Mouse (Mus musculus) adrenal gland, postnatal 14 days (tissue): ENCODE measurements around the gene Ccnd1. TPM values are rescaled to one million over a fixed set of nuclear protein-coding genes. Genes with fewer than 3 reads are reported as not detected.
A peak's percentile ranks its signal among the peaks of the same experiment; 100 is the strongest.

Experiments used
- DNase-seq: peaks from one replicate; pipeline ENCODE4 v3.0.0; 2021; ENCODE audit warnings: mixed read lengths
- total RNA-seq: library from RNA; stranded (reverse); gene quantifications from 2 replicates; pipeline ENCODE4 v1.2.3, GENCODE M21; 2021

Ccnd1 gene
- total RNA-seq, 1 experiment from 2014 or later = 104 TPM

DNA sequence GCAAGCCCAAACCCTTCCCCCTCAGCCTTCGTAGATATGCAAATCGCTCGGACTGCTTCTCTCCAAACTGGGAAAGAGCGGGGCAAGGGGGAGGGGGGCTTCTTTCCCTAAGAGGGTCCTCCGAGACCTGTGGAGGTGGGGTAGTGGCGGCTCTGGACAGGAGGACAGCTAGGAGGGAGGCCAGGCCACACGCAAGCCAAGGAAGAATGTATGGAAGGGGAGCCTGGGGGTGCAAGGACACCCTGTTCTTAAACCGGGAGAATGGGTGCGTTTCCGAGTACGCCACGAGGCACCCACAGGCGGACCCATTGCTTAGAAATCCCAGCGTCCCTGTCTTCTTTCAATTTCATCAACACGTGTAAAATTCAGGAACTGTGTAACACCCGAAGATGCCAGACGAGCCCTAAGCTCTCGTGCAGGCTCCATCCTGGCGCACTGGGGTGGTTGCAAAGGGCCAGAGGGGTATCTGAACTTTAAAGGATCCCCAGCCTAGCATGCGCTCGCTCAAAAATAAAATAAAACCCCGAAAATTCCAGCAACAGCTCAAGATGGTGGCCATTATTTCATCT, 362 bp upstream of the Ccnd1 start:
- DNase-seq = peak; percentile 29

DNA sequence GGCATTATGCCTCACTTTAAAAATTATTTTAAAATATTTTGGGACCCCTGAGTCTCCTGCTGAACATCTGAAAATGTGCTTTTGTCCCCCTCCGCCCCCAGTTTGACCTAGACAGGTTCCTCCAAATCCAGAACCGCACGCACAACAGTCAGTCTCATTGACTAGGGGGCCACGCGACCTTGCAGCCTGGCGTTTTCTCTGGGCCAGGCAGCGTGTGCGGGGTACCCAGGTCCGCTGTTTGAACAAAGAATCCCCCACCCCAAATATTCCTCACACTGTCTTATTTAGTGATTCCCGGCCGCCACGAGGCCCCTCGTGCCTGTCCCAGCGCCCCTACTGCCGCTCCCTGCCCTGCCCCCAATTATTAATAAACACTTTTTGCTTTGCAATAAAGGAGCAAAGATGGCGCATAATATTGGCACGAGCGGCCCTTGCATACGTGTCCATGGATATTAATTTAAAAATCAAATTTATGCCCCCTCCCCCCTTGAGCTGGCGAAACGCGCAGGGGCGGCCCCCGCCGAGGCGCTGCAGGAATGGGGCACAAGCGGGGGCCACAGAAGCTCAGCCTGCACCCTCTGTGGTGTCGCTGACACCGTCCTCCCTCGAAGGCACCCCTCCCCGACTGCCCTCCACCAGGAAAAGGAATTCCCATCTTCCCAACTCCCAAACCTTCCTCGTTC, 923 bp downstream of the Ccnd1 start:
- DNase-seq = peak; percentile 43

DNA sequence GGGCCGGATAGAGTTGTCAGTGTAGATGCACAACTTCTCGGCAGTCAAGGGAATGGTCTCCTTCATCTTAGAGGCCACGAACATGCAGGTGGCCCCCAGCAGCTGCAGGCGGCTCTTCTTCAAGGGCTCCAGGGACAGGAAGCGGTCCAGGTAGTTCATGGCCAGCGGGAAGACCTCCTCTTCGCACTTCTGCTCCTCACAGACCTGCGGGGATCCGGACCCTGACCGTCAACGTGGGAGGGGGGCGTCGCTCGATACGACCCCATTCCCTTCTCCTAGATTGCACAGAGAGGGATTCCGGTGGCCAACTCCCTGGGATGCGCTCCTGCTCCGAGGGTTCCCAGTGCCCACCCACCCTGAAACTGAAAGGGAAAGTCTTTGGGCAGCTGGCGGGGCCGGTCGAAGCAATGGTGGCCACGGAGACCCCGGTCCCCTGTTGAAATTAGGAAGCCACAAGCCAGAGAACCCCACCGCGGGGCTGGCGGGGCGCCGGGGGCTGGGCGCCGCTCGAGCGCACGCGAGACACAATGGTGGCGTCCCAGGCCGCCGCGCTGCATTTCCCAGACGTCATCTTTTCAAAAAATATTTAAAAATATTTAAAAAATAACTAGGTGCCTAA, 1.7 kb downstream of the Ccnd1 start:
- peak; percentile 20 for DNase-seq

DNA sequence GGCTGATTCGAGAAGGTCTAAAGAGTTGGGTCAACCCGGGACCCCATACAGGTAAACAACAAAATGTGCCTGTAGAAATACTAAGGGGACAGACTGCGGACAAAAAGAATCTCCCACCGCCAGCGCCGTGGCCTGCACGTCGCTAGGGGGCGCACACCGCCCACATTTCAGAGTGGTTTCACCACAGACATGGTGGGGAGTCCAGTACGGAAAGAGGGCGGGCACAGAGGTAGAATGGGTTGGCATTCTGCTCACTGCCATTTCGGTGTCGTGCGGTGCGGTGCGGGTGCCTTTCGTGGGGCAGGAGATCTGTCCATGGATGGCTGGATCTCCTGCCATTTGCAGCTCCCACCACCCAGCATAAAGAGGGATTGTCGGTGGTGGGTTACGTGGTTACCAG, 2.2 kb downstream of the Ccnd1 start:
- DNase-seq = peak; percentile 96

DNA sequence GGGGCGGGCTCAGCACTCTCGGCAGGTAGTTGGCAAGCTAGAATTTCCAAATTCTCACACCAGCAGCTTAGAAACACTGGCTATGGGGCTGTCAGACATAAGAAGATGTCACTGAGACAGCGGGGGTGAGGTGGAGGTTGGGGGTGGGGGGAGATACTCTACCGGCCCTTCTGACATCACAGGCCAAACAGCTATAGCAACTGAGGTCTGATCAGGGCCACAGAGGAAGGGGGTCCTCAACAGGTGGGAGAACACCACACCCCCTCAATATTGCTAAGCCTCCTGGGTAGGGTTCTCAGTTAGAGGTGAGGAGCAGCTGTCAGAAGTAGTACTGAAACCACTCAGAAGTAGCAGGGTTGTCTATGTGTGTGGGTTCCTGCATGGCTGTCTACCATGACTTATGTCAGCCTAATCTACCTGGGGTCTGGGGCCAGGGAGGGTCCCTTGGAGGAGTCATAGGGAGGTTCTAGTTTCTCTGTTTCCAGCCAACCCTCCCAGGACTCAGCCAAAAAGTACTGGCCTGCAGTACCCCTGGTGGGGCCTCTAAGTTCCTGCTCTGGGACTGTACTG, 3.3 kb downstream of the Ccnd1 start:
- no peak for DNase-seq

DNA sequence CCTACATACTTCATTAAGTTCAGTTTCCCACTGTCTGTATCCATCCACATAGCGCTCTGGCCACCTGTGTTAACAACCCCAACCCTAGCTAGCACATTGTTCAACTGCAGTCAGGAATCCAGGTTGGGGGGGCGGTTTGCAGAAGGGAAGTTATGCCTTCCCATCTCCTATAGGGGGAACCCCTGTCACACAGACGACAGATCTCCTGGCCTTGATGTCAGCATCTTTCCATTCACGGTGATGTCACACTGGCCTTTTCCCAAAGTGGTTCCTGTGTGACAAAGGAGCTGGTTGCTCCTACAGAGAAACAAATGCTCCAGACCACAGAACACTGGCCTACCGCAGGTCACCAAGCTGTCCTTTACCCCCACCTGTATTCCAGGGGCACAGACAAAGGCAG, 4.2 kb downstream of the Ccnd1 start:
- DNase-seq = peak; percentile 54

DNA sequence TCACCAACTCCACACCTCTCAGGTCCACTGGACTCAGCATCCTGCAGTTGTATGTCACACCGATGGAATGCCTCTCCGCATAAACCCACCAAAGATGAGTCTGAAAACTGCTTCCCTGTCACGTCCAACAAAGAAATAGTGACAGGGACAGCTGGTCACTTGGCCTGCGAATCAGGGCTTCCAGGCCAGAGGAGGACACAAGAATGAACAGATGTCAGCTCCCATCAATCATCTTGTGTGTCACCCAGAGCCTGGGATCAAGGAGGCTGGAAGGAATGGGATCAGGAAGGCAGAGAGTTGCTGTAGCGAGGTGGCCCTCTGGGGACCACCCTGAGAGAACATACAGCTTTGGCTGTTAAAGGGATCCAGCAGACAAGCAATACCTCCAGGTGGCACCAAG, 4.8 kb downstream of the Ccnd1 start:
- DNase-seq = no peak

DNA sequence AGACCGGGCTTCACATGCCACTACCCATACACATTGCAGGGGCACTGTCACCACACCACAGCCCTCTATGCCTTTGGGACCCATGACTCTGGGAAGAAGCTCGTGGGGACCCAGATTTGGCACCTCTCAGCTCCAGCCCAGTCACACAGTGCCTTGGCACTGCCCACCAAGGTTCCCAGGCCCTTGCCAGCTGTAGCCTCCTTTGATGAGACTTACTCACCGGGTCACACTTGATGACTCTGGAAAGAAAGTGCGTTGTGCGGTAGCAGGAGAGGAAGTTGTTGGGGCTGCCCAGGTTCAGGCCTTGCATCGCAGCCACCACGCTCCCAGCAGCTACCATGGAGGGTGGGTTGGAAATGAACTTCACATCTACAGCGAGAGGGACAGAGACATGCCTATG, 5.9 kb downstream of the Ccnd1 start:
- peak; percentile 80 for DNase-seq

DNA sequence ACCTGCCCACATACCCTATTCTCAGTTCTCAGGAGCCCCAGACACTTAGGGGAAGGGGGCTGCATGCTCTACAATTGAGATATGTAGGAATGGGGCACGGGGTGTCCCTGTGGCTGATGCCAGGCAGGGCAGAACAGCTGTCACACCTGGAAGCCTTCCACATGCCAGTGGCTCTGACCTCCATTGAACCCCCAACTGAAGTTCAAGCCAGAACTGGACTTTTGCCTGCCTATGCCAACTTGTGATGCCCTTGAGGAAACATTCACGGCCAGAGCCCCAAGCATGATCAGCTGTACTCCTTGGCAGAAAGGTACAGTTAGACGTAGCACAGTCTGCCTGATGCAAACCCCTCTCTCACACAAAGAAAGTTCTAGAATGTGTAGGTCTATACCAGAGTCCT, 6.4 kb downstream of the Ccnd1 start:
- peak; percentile 79 for DNase-seq

DNA sequence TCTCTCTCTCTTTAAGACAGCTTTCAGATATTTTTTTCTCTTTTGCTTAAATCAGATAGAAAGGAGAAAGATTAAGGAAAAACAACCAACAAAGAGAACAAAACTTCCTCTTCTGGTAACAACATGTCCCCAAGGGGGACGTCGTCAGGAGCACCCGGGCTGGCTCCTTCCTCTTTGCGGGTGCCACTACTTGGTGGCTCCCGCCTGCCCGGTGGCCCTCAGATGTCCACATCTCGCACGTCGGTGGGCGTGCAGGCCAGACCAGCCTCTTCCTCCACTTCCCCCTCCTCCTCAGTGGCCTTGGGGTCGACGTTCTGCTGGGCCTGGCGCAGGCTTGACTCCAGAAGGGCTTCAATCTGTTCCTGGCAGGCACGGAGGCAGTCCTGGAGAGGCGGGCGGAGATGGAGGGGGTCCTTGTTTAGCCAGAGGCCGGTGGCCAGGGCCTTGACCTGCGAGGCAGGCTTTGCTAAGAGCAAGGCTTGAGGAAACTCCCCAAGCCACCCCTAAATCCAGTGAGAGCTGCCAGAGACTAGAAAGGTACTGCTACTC, 7.3 kb downstream of the Ccnd1 start:
- DNase-seq = peak; percentile 29

DNA sequence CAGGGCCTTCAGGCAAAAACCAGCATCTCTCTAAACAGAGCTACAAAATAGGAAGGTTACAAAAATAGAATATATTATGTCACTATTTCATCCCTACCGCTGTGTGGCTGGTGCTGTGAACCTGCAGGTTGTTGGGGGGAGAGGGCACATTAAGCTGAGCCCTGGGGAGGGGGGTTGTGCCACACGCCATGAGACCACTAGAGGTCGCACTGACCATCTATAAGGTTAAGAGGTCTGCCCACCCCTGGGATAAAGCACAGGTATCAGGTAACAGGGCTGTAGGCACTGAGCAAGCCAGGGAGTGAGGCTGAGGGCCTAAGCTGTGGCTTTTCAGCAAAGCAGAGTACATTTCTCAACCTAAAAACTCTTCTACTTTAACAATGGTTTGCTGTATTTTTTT, 7.9 kb downstream of the Ccnd1 start:
- DNase-seq = peak; percentile 38

DNA sequence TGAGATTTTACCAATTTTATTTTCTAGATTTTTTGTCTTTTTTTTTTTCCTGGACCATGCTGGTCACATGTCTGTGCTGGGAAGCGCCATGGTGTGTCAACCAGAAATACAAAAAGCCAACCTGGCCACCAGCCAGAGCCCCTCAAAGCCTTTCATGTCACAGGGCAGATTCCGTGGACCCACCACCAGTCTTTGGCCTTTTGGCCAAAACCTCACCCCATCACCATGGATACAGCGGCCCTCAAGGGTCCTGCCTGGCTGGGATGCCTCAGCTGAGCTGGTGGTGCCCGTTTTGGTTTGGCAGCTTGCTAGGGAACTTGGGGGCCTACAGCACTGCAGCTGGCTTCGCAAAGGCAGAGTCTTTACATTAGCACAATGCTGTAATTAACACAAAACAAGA, 9.8 kb downstream of the Ccnd1 start:
- DNase-seq = no peak

DNA sequence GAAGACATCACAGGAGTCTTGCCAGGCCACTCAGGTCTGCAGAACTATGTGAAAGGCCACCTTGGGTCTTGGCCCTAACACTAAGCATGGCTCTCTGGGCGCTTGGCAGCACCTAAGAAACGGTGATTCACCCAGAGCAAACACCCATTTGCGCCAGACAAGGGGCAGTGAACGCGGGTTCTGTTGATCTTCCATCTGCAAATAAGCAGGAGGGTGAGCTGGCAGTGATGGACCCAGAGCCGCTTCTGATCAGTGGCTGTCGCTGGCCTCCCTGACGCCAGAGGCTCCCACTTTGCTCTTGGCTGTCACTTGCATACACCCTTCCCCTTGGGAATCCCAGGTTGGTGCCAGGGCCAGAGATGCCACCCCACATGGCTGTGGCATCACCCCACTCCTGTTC, 10.2 kb downstream of the Ccnd1 start:
- peak; percentile 30 for DNase-seq

DNA sequence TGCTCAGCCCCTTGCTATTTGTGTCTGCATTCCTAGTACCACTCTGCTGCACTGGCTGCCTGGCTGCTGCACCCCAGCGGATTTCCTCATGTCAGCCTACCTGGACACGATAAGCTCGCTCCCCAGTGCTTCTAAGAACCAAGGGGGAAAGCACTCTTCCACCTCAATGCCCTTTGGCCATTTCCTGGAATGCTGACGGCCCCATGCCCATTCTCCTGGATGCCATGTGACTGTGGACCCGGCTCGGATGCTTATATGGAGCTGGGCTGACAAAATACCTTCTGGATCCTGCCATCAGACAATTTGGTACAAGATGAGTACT, 10.9 kb downstream of the Ccnd1 start:
- no peak for DNase-seq

DNA sequence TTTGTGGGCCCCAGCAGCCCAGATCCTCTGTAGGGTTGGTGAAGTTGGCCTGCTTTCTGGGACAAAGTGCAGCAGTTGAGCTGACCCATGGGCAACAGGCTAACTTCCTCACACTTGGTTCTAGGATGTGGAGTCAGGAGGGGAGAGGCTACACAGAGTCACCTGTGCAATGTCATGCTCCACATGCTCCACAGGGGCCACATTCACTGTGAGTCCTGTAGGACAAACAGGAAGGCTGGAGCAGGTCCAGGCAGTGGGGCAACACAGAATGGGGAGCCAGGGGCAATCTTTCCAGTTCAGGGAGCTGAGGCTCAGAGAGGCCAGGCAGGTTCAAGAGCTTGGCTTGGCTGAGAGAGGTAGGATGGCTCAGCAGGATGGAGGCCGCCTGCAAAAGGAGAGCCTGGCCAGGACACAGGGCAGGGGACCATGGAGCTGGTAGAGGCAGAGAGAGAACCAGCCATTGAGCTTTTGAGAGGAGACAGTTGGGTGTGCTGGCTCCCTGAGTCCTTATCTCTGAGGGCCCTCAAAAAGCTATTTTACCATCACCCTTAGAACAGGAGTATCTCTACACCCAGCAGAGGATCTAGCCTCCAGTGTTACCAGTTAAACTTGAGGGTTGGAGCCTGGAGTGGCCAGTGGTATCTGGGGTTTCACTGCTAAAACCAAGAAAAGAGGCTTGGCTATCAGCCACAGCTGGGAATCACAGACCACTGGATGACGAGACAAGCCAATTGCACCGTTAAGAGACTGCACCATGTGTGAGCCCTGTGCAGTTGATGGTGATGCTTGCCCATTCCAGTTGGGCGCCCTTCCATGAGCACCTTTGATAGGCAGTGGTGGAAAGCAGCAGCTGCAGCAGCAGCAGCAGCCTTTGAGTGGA, 11.5 kb downstream of the Ccnd1 start:
- peak; percentile 69 for DNase-seq

DNA sequence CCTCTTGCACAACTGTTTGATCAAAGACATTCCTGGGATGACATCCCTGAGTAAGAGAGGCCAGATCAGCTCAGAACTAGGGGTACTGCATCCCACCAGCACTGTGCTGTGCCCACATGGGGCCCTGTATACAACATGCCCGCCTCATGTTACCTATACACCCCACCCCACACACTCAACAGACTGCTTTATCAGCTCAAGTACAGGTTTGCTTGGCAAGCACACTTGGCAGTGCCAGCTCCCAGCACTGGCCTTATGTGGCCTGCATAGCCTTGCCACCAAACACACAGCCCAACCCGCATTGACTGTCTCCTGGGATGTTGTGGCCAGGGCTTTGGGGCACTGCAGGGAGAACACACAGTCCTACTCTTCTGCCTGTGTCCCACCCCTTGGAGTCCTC, 12.1 kb downstream of the Ccnd1 start:
- no peak for DNase-seq

DNA sequence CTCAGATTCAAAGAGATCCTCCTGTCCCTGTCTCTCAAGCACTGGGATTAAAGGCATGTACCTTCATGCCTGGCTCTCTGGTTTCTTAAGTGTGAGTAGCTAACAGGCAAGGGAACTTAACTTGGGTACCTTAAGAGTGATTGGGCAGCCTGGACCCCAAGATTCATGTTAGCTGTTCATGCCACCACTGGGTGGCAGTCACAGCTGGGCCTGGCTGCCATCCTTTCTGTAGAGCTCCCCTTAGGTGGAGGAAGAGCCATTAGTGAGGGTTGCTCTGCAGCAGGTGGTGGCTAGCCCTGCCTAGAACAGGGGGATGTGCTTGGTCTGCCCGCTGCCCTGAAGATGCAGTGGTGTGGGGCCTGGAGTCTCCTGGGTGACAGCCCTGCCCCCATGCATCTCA, 20.9 kb downstream of the Ccnd1 start:
- no peak for DNase-seq

DNA sequence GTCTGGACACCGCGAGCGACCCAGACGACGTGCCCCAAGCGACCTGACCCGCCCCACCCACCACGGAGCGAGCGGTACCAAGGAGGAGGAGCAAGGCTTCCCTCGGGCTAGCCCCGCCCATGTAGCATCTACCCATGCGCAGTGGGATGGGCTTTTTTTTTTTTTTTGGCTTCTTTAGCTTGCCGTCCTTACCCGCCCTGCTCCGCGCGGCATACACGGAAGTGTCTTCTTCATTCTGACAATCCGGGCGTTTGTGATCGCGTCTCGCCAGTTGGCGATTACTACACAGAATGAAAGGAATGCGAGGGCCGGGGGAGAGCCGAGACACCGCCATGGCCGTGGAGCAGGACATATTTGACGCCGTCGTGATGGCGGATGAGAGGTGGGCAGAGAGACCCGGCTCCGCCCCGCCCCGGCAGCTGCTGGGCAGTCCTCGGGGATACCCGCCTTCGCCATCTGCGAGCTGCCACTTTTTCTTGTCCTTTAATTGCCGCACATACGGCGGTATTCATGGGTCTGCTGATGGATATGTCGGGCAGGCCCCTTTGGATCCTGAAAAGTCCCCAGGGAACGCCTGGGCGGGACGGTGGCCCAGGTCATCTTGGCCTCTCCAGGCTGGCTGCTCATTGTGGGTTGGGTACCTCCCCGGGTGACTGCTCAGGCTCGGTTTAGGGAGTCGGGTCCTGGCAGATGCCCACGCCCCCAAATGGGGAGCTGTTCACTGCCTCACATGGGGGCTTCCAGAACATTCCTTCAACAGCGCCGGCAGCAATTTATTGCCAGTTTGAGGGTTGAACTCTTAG, 24.6 kb downstream of the Ccnd1 start, which contains the start of gene LTO1:
LTO1 (plus strand) TSS at position 153 of the 803 bp plus-strand sequence.
- DNase-seq = peak; percentile 94

DNA sequence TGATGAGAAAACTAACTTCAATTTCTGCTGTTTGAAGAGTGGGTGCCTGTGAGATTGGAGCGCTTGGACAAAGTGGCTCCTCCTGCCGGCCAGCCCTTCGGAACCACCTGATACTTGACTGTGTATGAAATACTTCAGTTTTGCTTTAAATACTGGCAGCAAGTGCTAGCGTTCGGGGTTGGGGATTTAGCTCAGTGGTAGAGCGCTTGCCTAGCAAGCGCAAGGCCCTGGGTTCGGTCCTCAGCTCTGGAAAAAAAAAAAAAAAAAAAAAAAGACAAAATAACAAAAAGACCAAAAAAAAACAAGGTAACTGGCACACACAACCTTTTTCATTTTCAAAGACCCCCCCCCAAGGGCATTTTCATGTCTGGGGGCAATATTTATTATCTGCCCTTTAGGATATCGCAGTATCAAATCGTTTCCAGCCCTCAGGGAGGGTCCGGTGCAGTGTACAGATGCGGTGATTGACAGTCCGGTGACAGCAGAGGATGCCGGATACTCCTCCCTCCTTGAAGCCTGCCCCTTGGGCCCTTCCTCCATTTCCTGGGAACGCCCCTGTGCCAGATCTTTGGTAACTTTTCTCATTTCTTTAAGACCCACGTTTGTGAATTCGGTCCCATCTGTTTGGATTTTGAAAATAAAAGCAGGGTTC, 25.3 kb downstream of the Ccnd1 start:
- no peak for DNase-seq

DNA sequence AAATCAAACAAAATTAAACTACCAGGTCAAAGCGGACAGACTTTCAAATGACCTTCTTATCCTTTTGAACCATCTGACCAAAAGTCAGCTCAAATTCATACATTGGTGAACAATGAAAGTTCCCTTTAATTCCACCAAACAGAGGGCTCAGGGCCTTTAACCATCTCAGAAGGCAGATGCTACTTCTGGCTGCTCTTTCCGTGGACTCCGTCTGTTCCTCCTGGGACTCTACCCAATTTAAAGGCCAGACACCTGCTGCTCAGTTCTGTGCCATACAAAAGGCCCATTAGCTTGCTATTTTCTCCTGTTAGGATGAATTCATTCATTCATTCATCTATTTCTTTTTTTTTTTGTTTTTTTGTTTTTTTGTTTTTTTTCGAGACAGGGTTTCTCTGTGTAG, 26.8 kb downstream of the Ccnd1 start:
- no peak for DNase-seq

DNA sequence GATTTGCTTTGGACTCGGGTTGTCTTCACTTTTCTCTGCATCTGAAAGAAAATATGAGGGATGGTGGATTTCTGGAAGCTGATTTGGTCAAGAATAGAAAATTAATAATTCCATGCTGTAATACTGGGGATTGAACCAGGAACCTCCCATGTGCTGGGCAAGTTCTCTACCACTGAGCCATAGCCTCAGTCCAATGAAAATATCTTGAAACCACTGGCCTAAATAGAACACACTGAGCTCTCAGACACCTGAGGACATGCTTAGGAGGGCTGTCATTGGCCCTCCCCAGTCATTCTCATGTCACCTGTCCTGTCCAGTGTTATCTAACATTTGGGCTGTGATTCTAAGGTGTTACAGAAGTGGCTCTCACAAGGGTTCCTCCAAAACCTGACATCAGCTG, 28.6 kb downstream of the Ccnd1 start:
- no peak for DNase-seq
